Mouse (Mus musculus): ENCODE data around the gene Dnhd1.
"Not testable (repeated sequence)": the region's sequence is repeated elsewhere in the genome, so short reads cannot be mapped to it uniquely, and the experiment has no call there.

Gene Dnhd1

GRCm38 (mm10) chr7:105738948-105739347 lies 88.3 kb downstream of the Dnhd1 start:
- no peak for DNase-seq (ENCODE audit: extremely low spot score, low read depth, low spot score)

GRCm38 (mm10) chr7:105740089-105740795 lies 89.6 kb downstream of the Dnhd1 start:
- DNase-seq (ENCODE audit: extremely low spot score, low read depth, low spot score): no peak

- DNase-seq (ENCODE audit: extremely low spot score, low read depth, low spot score): no peak
These were observed 90.2 kb downstream of the Dnhd1 start for GRCm38 (mm10) chr7:105740851-105741250.

- DNase-seq (ENCODE audit: extremely low spot score, low read depth, low spot score): no peak
These were observed 91.4 kb downstream of the Dnhd1 start for GRCm38 (mm10) chr7:105741978-105742377.

GRCm38 (mm10) chr7:105742539-105743215 lies 92.0 kb downstream of the Dnhd1 start:
- not testable (repeated sequence) for DNase-seq (ENCODE audit: extremely low spot score, low read depth, low spot score)

GRCm38 (mm10) chr7:105743246-105743925 lies 92.8 kb downstream of the Dnhd1 start:
- not testable (repeated sequence) for DNase-seq (ENCODE audit: extremely low spot score, low read depth, low spot score)

GRCm38 (mm10) chr7:105743926-105744590 lies 93.4 kb downstream of the Dnhd1 start, which contains the start of gene Taf10:
TSS of gene Taf10 (minus strand) at chr7:105744361.
- DNase-seq (ENCODE audit: extremely low spot score, low read depth, low spot score): no peak

GRCm38 (mm10) chr7:105747776-105748175 lies 97.1 kb downstream of the Dnhd1 start:
- no peak for DNase-seq (ENCODE audit: extremely low spot score, low read depth, low spot score)

- peak; percentile 96 for DNase-seq (ENCODE audit: extremely low spot score, low read depth, low spot score)
These were observed 101.1 kb downstream of the Dnhd1 start, which contains the start of gene Tpp1 for GRCm38 (mm10) chr7:105751491-105752433. TSS of gene Tpp1 (minus strand) at chr7:105752235.

GRCm38 (mm10) chr7:105752716-105753115 lies 102.1 kb downstream of the Dnhd1 start:
- no peak for DNase-seq (ENCODE audit: extremely low spot score, low read depth, low spot score)

GRCm38 (mm10) chr7:105753281-105753680 lies 102.7 kb downstream of the Dnhd1 start:
- no peak for DNase-seq (ENCODE audit: extremely low spot score, low read depth, low spot score)

- no peak for DNase-seq (ENCODE audit: extremely low spot score, low read depth, low spot score)
These were observed 111.3 kb downstream of the Dnhd1 start for GRCm38 (mm10) chr7:105761813-105762484.

- no peak for DNase-seq (ENCODE audit: extremely low spot score, low read depth, low spot score)
These were observed 112.1 kb downstream of the Dnhd1 start for GRCm38 (mm10) chr7:105762517-105763270.

- DNase-seq (ENCODE audit: extremely low spot score, low read depth, low spot score): no peak
These were observed 113.7 kb downstream of the Dnhd1 start for GRCm38 (mm10) chr7:105764331-105764730.

- DNase-seq (ENCODE audit: extremely low spot score, low read depth, low spot score): no peak
These were observed 117.1 kb downstream of the Dnhd1 start for GRCm38 (mm10) chr7:105767729-105768165.

GRCm38 (mm10) chr7:105769959-105770358 lies 119.3 kb downstream of the Dnhd1 start:
- no peak for DNase-seq (ENCODE audit: extremely low spot score, low read depth, low spot score)

All from hindlimb bud, embryonic 11.5 days (tissue).